Mouse (Mus musculus) forebrain, embryonic 14.5 days (tissue): ENCODE results near the gene Lmod2. TPM values are rescaled to one million over a fixed set of nuclear protein-coding genes. Genes with fewer than 3 reads are reported as not detected.

Experiments used
- ATAC-seq: fragments of 200-750 bp; cut with Nextera tagmentation; 2 replicates; pipeline ENCODE4 v1.8.0; 2017; ENCODE audit warnings: mild to moderate bottlenecking, moderate library complexity
- DNase-seq: peaks from one replicate; pipeline ENCODE4 v3.0.0-alpha.2; 2015; ENCODE audit warnings: low spot score
- H3K27ac ChIP-seq: fragments of 300-500 bp; sonication (generic); 2 replicates; pipeline ENCODE4 v1.5.1; 2014; ENCODE audit warnings: low read depth, mild to moderate bottlenecking, control low read depth, low read length, moderate library complexity
- H3K27me3 ChIP-seq: fragments of 300-500 bp; sonication (generic); replicated peaks from 2 replicates; pipeline ENCODE4 v1.6.1; 2014; ENCODE audit warnings: low read length, control low read depth, mixed read lengths; ENCODE audit not compliant: control insufficient read depth, insufficient read depth
- H3K36me3 ChIP-seq: fragments of 300-500 bp; sonication (generic); 2 replicates; pipeline ENCODE4 v1.6.1; 2014; ENCODE audit warnings: low read length, control low read depth; ENCODE audit not compliant: control insufficient read depth, insufficient read depth
- H3K4me1 ChIP-seq: fragments of 300-500 bp; sonication (generic); 2 replicates; pipeline ENCODE4 v1.6.1; 2014; ENCODE audit warnings: antibody characterized with exemption, low read length, control low read depth; ENCODE audit not compliant: control insufficient read depth, insufficient read depth
- H3K4me2 ChIP-seq: fragments of 300-500 bp; sonication (generic); 2 replicates; pipeline ENCODE4 v1.6.1; 2014; ENCODE audit warnings: mild to moderate bottlenecking, control low read depth, low read length
- H3K4me3 ChIP-seq: fragments of 300-500 bp; sonication (generic); 2 replicates; pipeline ENCODE4 v1.5.1; 2014; ENCODE audit warnings: low read depth, low read length, control low read depth
- H3K9ac ChIP-seq: fragments of 300-500 bp; sonication (generic); 2 replicates; pipeline ENCODE4 v1.6.1; 2014; ENCODE audit warnings: mild to moderate bottlenecking, low read length, control low read depth, moderate library complexity
- H3K9me3 ChIP-seq: fragments of 300-500 bp; sonication (generic); replicated peaks from 2 replicates; pipeline ENCODE4 v1.6.1; 2016; ENCODE audit warnings: low read length, control low read depth, mixed read lengths; ENCODE audit not compliant: control insufficient read depth
- WGBS: fragments of 180-500 bp; shearing (Covaris S2); extraction: QIAGEN DNeasy Blood & Tissue Kit; methylation state at CpG from one replicate; pipeline ENCODE4 v1.1.7; 2014; 5-methylcytosine and 5-hydroxymethylcytosine counted together
- polyA plus RNA-seq: library from polyadenylated mRNA; unstranded; fragments of >200 nt; fragmentation: Nextera tagmentation; extraction: Ambion mirVana; gene quantifications from 2 replicates; pipeline ENCODE4 v1.2.1, GENCODE M21; 2014

Lmod2 gene
- polyA plus RNA-seq, 1 experiment from 2014 or later = not detected

DNA sequence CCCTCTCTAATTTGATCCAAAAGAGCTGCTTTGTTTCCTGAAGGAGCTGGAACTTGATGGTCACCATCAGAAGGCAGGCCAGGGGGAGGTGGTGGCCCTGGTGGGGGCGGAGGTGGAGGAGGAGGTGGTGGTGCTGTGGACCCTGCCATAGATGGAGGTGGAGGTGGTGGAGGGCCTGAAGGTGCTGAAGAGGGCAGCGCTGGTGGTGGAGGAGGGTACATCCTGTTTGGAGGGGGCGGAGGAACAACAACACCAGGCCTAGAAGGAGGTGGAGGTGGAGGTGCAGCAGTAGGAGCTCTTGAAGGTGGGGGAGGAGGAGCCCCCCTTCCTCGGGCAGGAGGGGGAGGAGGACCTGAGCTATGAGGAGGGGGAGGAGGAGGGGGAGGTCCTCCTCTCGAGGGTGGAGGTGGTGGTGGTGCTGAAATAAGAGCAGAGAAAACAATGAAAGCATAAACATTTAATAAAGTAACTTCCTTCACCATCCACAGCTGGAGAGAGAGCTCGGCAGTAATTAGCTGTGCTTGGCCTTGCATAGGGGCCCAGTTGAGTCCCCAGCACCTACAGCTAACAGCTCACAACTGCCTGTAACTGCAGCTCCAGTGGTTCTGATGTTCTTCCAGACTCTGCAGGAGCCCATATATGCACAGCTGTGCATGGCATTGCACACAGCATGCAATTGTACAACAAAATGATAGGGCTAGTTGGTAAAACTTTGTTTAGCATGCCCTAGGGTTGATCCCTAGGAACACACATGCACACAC, 21.9 kb downstream of the Lmod2 start:
- H3K36me3 ChIP-seq = peaks cover 39% of the 10 kb centered on the region
- ATAC-seq (peak; percentile 44; the same call in 1 of the 2 replicates), DNase-seq (no peak)
- no peaks in the 10 kb centered on the region for H3K4me1 ChIP-seq
- H3K4me3 ChIP-seq = no peak overlapping the region
- no peak overlapping the region for H3K4me2 ChIP-seq
- no peak overlapping the region for H3K27ac ChIP-seq
- H3K27me3 ChIP-seq = no peaks in the 10 kb centered on the region
- 65% methylated on average over 6 of the region's 6 CpGs for WGBS
- H3K9me3 ChIP-seq = no peaks in the 10 kb centered on the region
- H3K9ac ChIP-seq = no peak overlapping the region

DNA sequence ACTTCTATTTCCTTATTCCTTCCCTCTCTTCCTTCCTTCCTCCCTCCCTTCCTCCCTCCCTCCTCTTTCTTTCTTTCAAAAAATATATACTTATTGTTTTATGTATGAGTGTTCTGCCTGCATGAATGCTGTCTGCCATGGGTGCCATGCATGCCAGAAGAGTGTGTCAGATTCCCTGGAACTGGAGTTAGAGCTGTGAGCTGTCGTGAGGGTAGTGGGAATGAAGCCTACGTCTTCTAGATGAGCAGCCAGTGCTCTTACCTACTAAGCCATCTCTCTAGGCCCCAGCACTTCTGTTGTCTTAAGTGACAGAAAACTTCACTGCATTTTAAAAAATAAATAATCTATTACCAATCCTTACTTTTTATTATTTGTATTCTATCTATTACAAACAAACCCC, 23.4 kb downstream of the Lmod2 start:
- Histone ChIP-seq H3K36me3 (peaks cover 35% of the 10 kb centered on the region), H3K4me3 (no peak overlapping the region), H3K9me3 (no peaks in the 10 kb centered on the region), H3K9ac (no peak overlapping the region), H3K4me1 (no peaks in the 10 kb centered on the region), H3K27me3 (no peaks in the 10 kb centered on the region), H3K4me2 (no peak overlapping the region), H3K27ac (no peak overlapping the region)
- no peak for DNase-seq
- 91% methylated on average over 2 of the region's 2 CpGs for WGBS
- no peak for ATAC-seq

DNA sequence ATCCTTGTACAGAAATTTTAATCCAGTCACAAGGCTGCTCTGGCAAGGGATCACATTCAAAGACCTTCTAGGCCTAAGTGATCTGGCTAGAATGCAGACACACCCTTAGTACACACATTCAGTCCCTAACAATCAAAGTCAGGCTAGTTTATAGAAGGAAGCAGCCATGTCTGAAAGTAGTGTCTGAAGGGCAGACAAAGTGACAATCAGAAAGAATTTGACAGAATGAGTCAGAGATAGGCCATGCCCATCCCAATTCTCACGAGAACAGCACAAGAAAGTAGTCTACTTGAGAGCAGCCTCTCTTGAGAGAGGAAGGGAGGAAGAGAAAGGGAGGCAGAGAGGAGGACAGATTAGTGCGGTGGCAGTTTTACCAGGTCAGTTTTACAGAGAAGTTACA, 24.5 kb downstream of the Lmod2 start:
- Histone ChIP-seq H3K9ac (no peak overlapping the region), H3K4me2 (no peak overlapping the region), H3K36me3 (peaks cover 26% of the 10 kb centered on the region), H3K27ac (no peak overlapping the region), H3K4me3 (no peak overlapping the region), H3K27me3 (no peaks in the 10 kb centered on the region), H3K4me1 (no peaks in the 10 kb centered on the region), H3K9me3 (no peaks in the 10 kb centered on the region)
- 89% methylated on average over 2 of the region's 2 CpGs for WGBS
- DNase-seq (no peak), ATAC-seq (no peak)

DNA sequence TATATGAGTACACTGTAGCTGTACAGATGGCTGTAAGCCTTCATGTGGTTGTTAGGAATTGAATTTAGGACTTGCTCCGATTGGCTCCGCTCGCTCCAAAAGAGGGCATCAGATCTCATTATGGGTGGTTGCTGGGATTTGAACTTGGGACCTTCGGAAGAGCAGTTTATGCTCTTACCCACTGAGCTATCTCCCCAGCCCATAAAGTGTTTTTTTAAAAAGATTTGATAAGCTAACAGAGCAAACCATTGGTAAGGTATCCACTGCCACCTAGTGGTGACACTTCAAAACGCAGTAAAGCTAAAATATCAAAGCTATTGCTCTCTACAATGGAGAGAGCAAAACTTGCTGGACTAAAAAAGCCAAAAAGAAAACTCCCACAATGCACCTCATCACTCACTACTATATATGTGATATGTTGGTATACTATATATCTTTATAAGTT, 30.0 kb downstream of the Lmod2 start:
- 71% methylated on average over 5 of the region's 5 CpGs for whole genome bisulfite sequencing
- ATAC-seq (peak; percentile 75), DNase-seq (peak; percentile 84)
- Histone ChIP-seq H3K27me3 (no peaks in the 10 kb centered on the region), H3K4me3 (no peak overlapping the region), H3K36me3 (peaks cover 16% of the 10 kb centered on the region), H3K27ac (no peak overlapping the region), H3K9me3 (no peaks in the 10 kb centered on the region), H3K9ac (no peak overlapping the region), H3K4me2 (no peak overlapping the region), H3K4me1 (no peaks in the 10 kb centered on the region)

DNA sequence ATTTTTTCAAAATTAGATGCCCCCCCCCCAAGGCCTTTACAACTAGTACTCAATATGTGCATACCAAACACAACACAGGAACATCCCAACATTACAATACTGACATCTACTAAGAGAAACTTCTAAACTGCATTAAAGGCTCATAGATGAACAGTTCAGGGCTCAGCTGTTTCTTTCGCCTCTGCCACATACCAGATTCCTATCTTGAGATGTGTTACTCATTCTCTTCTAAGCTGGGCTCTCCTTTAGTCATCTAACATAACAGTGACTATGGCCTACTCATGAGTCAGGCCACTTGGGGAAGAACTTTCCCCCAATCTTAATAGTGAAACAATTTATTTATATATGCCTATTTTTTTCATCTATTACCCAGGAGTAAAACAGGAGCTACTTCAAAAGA, 30.9 kb downstream of the Lmod2 start:
- no peak for ATAC-seq
- no peak for DNase-seq
- H3K27me3 ChIP-seq = no peaks in the 10 kb centered on the region
- no peak overlapping the region for H3K4me2 ChIP-seq
- H3K4me3 ChIP-seq = no peak overlapping the region
- H3K27ac ChIP-seq = no peak overlapping the region
- H3K36me3 ChIP-seq = peaks cover 23% of the 10 kb centered on the region
- H3K4me1 ChIP-seq = no peaks in the 10 kb centered on the region
- 87% methylated on average over 1 of the region's 1 CpGs for WGBS
- no peak overlapping the region for H3K9ac ChIP-seq
- H3K9me3 ChIP-seq = no peaks in the 10 kb centered on the region

DNA sequence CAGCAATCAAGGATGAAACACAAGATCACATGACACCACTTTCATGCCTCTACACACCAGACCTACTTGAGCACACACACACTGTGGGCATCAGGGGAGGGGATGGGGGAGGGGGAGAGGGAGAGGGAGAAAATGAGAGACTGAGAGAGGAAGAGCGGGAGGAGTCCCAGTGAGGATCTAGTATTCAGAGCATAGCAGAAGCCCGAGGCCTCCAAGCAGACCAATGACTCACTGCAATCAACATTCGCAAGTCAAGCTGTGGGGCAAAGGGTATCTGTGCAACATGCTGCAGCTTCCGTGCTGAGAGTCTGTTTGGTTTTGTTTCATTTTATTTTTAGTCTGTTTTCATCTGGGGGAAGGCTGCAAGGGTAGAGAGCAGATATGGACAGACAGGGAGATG, 34.5 kb downstream of the Lmod2 start:
- no peak for ATAC-seq
- Histone ChIP-seq H3K27ac (no peak overlapping the region), H3K9ac (no peak overlapping the region), H3K36me3 (peaks cover 20% of the 10 kb centered on the region), H3K4me3 (no peak overlapping the region), H3K27me3 (no peaks in the 10 kb centered on the region), H3K4me1 (no peaks in the 10 kb centered on the region), H3K9me3 (no peaks in the 10 kb centered on the region), H3K4me2 (no peak overlapping the region)
- no peak for DNase-seq
- WGBS = 90% methylated on average over 4 of the region's 4 CpGs

DNA sequence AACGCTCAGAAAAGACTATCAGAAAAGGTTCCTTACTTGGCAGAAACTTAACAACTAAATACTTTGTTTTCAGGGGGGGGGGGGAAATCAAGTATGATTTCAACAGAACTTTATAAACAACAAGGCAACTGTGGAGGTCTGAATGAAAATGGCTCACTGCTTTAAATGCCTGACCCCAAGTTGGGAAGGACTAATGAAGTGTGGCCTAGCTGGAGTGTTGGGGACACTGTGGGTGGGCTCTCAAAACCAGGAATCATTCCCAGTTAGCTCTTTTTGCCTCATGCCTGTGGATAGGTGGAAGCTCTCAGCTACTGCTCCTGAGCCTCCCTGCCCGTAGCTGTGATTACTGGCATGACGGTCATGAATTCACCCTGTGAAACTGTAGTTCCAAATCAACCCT, 36.5 kb downstream of the Lmod2 start:
- 94% methylated on average over 3 of the region's 3 CpGs for WGBS
- no peak overlapping the region for H3K9ac ChIP-seq
- no peak overlapping the region for H3K4me3 ChIP-seq
- peaks cover 23% of the 10 kb centered on the region for H3K36me3 ChIP-seq
- no peaks in the 10 kb centered on the region for H3K27me3 ChIP-seq
- no peak for DNase-seq
- no peak overlapping the region for H3K27ac ChIP-seq
- ATAC-seq = no peak
- H3K9me3 ChIP-seq = no peaks in the 10 kb centered on the region
- H3K4me2 ChIP-seq = no peak overlapping the region
- no peaks in the 10 kb centered on the region for H3K4me1 ChIP-seq

DNA sequence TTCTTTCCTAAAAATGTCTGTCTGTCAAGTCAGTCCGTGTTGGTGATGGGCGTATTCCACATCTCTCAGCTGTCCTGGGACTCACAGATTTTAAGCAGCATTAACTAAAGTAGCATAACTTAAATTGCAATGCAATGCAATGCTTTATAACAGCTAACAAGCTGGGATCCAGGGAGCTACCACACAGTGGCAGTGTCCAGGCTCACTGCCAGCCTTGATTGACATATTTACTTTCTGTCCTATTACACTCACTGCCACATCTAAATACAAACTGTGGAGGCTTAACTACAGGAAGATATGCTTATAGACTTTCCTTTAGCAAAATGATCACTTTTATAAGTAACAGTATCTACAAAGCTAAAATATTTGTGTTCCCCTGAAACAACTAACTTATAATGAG, 38.3 kb downstream of the Lmod2 start:
- Histone ChIP-seq H3K9ac (no peak overlapping the region), H3K27ac (no peak overlapping the region), H3K9me3 (no peaks in the 10 kb centered on the region), H3K4me3 (no peak overlapping the region), H3K27me3 (no peaks in the 10 kb centered on the region), H3K4me2 (no peak overlapping the region), H3K36me3 (peaks cover 23% of the 10 kb centered on the region), H3K4me1 (no peaks in the 10 kb centered on the region)
- peak; percentile 62 for DNase-seq
- WGBS = 91% methylated on average over 2 of the region's 2 CpGs
- ATAC-seq = peak; percentile 54; the same call in 1 of the 2 replicates

DNA sequence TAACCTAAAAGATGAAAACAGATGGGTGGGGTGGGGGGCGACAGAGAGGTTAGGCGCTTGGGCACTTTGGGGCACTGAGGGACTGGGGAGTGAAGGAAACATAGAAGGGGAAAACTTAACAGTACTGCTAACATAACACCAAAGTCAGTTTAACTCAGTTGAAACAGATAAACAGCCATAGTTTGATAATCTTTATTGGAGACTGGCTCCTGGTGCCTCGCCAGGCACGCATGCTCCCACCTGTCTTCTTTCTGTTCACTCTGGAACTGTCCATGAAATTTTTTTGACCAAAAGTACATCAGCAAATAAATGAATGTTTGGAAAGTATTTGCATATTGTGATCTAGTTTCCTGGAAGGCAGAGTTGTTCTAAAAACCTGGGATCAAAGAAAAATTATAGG, 43.7 kb downstream of the Lmod2 start:
- Histone ChIP-seq H3K9ac (no peak overlapping the region), H3K4me2 (no peak overlapping the region), H3K4me1 (no peaks in the 10 kb centered on the region), H3K27ac (no peak overlapping the region), H3K27me3 (no peaks in the 10 kb centered on the region), H3K36me3 (0 out of 2 replicates have a peak, but pooled peaks cover 5% of the 10 kb centered on the region), H3K4me3 (no peak overlapping the region), H3K9me3 (no peaks in the 10 kb centered on the region)
- DNase-seq (no peak), ATAC-seq (no peak)
- WGBS = 93% methylated on average over 4 of the region's 4 CpGs
